Mouse (Mus musculus) lung, adult 2 months (tissue): ENCODE results near the gene Vamp1. TPM values are rescaled to one million over a fixed set of nuclear protein-coding genes. Genes with fewer than 3 reads are reported as not detected.

Source experiments
- DNase-seq: peaks from one replicate; pipeline ENCODE4 v3.0.0; 2022
- H3K4me1 ChIP-seq: fragments of 200-500 bp; 2 replicates; pipeline ENCODE4 v1.6.1; 2011; ENCODE audit warnings: low read length; ENCODE audit not compliant: control insufficient read depth, insufficient read depth
- H3K4me3 ChIP-seq: fragments of 200-500 bp; replicated peaks from 2 replicates; pipeline ENCODE3; 2011; ENCODE audit warnings: low read depth, mild to moderate bottlenecking, control low read depth, low read length; ENCODE audit errors: extremely low read depth
- CTCF ChIP-seq: fragments of 200-500 bp; IDR thresholded peaks from 2 replicates; pipeline ENCODE4 v1.5.1; 2011; ENCODE audit warnings: mild to moderate bottlenecking, low read length, control low read depth; ENCODE audit not compliant: insufficient read depth
- POLR2A ChIP-seq: fragments of 200-500 bp; IDR thresholded peaks from 2 replicates; pipeline ENCODE4 v1.6.1; 2011; ENCODE audit warnings: low read depth, mild to moderate bottlenecking, control low read depth, low read length, borderline replicate concordance; ENCODE audit errors: extremely low read depth
- WGBS: fragments of 180-500 bp; shearing (Covaris S2); methylation state at CpG from one replicate; pipeline ENCODE4 v1.1.7; 2018; 5-methylcytosine and 5-hydroxymethylcytosine counted together
- polyA plus RNA-seq: library from polyadenylated mRNA; depleted of rRNA; stranded (reverse); fragments of >200 nt; gene quantifications from 2 replicates; pipeline ENCODE4 v1.2.3, GENCODE M21; 2012

The Vamp1 gene
- polyA plus RNA-seq, 1 experiment, result 22.0 TPM

DNA sequence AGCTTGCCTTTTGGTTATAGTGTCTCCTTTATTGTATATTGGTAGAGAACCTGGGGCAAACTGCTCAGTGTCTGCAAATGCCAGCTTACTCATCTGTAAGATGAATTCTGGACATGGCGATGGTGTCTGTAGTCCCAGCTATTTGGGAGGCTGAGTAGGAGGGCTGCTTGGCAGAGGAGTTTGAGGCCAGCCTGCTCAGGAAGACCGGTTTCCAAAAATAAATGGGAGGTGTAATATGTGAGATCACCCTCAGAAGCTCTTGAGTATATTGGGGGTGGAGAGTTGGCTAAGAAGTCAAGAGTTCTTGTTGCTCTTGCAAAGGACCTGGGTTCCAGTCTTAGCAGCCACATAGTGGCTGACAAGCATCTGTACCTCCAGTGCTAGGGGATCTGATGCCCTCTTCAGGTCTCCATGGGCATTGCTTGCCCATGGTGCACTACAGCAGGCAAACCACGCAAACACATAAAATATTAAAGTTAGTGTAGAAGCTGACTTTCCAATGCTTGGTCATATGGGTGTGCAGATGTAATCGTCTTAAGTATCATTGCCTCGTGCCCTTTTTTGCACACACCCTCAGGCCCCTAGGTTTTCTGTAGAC lies 10.3 kb downstream of the Vamp1 start:
- WGBS, result 83% methylated on average over 5 of the region's 5 CpGs
- DNase-seq, result no peak

DNA sequence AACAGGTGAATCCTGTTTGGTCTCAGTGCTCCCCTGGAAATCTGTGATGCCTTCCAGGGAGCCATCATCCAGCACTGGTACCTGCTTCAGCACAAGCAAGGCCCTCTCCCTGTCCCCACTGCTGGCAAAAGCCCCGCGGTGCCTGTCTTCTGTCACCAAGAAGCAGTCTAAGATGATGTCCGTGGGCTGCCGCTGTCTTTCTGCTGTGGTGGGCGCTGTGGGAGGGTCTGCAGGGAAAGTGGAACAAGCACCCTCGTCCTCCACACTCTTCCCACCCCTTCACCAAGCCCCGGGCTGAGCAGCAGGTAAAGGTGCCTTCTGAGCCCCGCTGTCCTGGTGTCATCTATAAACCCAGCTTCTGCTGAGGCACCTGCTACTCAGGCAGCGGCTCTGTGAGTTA lies 15.2 kb downstream of the Vamp1 start:
- TF ChIP-seq CTCF, result no peak
- no peak for TF ChIP-seq POLR2A
- no peak overlapping the region for H3K4me3 ChIP-seq
- H3K4me1 ChIP-seq, result peaks cover 10% of the 10 kb centered on the region
- DNase-seq, result no peak
- 63% methylated on average over 9 of the region's 9 CpGs for WGBS

More for the DNA sequence above, 10.3 kb downstream of the Vamp1 start:
- TF ChIP-seq CTCF (peak; percentile 74), POLR2A (no peak)
- Histone ChIP-seq H3K4me3 (no peak overlapping the region), H3K4me1 (peaks cover 2% of the 10 kb centered on the region; the same call in 1 of the 2 replicates)

DNA sequence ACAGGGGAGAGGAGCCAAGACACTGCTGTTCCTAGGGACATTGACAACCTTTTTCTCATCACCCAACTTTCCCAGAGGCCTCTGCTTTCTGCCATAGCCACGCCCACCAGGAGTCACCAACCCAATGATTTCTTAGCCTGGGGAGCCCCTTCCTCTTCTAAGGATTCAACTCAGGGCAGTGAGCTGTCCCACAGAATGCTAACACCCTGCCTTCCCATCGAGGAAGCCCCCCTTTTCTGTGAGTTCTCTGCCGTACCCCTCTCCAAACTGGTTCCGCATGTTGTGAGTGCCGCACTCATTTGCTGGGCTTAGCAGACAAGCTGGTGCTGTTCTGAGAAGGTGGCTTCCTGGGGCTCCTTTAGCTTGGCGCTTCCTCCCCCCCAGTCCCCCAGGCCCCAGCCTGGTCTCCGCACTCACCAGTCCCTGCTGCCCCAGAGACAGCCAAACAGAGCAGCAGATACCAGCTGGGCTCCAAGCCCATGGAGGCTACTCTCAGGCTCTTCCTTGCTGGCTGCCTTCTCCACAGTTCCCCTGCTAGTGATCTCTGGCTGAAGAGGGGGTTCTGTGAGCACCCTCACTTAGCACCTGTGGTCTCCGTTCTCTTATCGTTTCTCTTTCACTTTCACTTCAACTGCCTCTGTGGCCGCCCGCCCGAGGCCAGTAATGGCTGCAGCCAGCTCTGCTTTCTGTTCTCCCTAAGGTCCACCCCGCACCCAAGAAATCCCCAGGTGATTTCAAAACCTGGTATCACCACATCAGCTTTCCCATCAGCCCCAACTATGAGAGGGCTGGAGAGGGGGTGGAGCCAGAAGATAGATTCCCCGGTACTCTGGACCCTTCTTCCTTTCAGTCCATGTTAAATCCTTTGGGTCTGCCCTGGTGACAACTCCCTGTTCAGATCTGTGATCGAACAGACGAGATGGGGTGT lies 16.0 kb downstream of the Vamp1 start, which contains the start of gene Tapbpl:
Gene Tapbpl (minus strand): TSS at position 744 of the 928 bp plus-strand sequence.
- TF ChIP-seq POLR2A, result peak; percentile 45; the same call in 1 of the 2 replicates
- TF ChIP-seq CTCF, result no peak
- Histone ChIP-seq H3K4me1 (peaks cover 10% of the 10 kb centered on the region), H3K4me3 (peak within 1 kb of the TSS; percentile 96)
- DNase-seq, result peak; percentile 75
- WGBS, result 1% methylated on average over 16 of the region's 16 CpGs

DNA sequence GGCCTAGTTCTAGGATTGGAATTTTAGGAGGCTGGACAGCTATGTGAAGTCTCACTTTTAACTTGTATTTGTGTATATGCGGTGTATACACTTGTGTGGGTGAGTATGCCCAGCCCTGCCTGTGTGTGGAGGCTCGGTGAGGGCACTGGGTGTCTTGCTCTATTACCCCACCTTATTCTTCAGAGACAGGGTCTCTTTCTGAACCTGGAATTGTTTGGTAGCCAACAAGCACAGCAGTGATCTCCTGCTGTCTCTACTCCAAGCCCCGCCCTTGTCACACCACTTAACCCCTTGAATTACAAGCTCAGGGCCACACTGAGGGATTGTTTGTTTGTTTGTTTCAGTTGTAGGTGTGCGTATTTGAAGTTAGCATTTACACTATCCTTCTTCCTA lies 16.7 kb downstream of the Vamp1 start:
- peaks cover 10% of the 10 kb centered on the region for H3K4me1 ChIP-seq
- TF ChIP-seq CTCF (no peak), POLR2A (no peak)
- 23% methylated on average over 4 of the region's 4 CpGs for WGBS
- H3K4me3 ChIP-seq, result peak overlapping the region; percentile 96
- no peak for DNase-seq

DNA sequence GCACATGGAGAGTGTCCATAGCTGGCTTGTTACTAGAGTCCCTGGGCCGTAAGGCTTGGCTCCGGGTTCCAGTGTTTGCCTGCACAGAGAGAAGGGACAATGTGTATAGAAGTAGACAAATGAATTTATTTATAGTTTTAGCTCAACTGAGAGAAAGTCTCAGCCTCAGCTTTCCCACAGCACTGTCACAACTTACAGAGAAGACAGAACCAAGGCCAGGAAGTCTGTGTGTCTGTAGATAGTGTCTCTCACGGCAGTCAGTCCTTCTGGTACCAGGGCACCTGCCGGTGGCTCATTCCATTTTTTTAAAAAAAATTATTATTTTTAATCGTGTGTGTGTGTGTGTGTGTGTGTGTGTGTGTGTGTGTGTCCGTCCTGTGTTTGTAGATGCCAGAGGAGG lies 17.2 kb downstream of the Vamp1 start:
- 44% methylated on average over 6 of the region's 6 CpGs for WGBS
- no peak overlapping the region for H3K4me3 ChIP-seq

DNA sequence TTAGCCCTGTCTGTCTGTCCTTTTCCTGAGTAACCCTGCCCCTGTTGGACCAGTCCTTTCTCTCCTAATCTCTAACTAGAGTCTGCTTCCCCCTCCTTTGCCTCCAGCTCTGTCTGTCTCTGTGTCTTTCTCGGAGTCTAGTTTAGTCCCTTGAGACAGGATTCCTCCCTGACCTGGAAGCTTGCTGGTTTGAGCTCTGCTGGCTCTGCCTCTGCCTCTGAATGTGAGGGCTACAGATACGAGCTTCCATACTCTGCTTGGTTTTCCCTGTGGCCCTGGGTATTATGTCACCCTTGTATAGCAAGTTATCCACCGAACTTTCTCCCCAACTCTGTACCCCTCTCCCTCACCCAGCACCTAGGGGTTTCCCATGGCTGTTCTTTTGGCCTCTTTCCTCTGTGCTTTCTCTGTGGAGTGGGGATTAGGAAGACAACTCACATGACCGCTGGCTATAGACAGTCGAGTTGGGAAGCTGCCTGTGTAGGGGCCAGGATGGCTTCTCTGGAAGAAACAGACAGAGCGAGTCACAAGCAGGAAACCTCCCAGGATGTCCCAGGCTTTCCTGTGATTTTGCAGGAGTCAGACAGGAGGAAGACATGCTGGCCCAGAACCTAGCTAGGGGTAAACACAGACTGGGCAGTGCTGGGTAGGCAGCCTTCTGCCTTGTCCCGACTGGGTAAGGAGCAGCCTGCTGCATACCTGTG lies 18.6 kb downstream of the Vamp1 start:
- no peak for TF ChIP-seq CTCF
- no peak; the same call in 1 of the 2 replicates for TF ChIP-seq POLR2A
- DNase-seq, result no peak
- H3K4me3 ChIP-seq, result peak overlapping the region; percentile 43

More for the DNA sequence above, 17.2 kb downstream of the Vamp1 start:
- TF ChIP-seq POLR2A (no peak), CTCF (no peak)
- H3K4me1 ChIP-seq, result peaks cover 10% of the 10 kb centered on the region
- DNase-seq, result no peak

DNA sequence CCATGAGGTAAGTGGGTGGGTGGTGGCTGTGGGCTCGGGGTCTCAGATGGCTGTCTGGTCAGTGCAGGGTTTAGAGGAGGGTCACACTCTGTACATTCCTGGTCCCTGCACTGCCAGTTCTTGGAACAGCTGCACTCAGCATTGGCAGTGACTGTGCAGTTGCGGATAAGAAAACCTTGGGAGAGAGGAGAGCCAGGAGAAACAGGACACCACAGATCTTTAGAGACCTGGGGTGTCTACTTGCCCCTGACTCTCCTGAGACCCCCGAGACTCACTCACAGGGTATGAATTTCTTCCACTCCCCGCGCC lies 19.1 kb downstream of the Vamp1 start:
- TF ChIP-seq CTCF (no peak), POLR2A (no peak)
- H3K4me1 ChIP-seq, result peaks cover 10% of the 10 kb centered on the region
- peak; percentile 36 for DNase-seq
- peak overlapping the region; percentile 43 for H3K4me3 ChIP-seq
- WGBS, result 45% methylated on average over 5 of the region's 5 CpGs

More for the DNA sequence above, 18.6 kb downstream of the Vamp1 start:
- 29% methylated on average over 7 of the region's 7 CpGs for WGBS
- H3K4me1 ChIP-seq, result peaks cover 10% of the 10 kb centered on the region

DNA sequence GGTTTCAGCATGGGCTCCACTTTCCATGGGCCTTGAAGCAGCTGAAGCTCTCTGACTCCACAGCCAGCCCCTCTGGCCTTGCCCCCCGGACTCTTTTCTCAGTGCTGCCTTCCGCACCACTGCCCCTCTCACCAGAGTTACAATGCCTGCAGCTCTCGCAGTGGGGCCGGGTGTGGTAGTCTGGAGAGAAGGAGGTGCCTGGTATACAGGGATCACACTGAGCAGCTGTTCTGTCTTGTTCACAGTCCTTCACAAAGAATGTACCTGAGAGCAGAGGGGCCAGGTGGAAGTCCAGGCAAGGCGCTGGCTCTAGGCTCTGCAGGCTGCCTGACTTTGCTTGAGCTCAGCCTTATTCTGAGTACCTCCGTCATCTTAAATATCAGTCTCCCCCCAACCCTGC lies 21.0 kb downstream of the Vamp1 start:
- H3K4me3 ChIP-seq, result no peak overlapping the region
- TF ChIP-seq POLR2A (no peak), CTCF (no peak)
- no peak for DNase-seq
- H3K4me1 ChIP-seq, result peaks cover 7% of the 10 kb centered on the region
- 80% methylated on average over 6 of the region's 6 CpGs for whole genome bisulfite sequencing

DNA sequence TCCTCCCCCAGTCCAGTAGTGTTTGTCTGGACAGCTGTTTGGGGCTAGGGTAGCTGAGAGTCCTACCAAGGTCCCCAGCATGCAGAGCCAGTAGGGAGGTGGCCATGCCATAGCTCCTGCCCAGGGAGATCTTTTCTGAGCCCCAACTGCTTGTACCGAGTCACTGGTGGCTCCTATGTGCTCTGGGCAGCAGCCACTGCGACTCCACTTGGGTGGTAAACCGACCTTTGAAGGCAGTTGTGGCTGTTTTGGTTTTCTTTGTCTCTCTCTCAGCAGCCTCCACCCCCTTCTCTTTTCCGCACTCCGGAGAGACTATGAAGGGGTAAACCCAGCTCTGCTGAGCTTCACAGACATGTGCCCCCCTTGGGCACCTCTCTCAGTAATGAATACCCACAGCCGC lies 21.4 kb downstream of the Vamp1 start, which contains the start of gene Cd27:
Gene Cd27 (minus strand): TSS at position 229 of the 400 bp plus-strand sequence.
- Histone ChIP-seq H3K4me3 (no peak within 1 kb of the TSS), H3K4me1 (peaks cover 7% of the 10 kb centered on the region)
- 62% methylated on average over 6 of the region's 6 CpGs for WGBS
- no peak for TF ChIP-seq POLR2A
- no peak for TF ChIP-seq CTCF
- no peak for DNase-seq
